Mouse (Mus musculus): ENCODE data around the gene Rora.

DNA sequence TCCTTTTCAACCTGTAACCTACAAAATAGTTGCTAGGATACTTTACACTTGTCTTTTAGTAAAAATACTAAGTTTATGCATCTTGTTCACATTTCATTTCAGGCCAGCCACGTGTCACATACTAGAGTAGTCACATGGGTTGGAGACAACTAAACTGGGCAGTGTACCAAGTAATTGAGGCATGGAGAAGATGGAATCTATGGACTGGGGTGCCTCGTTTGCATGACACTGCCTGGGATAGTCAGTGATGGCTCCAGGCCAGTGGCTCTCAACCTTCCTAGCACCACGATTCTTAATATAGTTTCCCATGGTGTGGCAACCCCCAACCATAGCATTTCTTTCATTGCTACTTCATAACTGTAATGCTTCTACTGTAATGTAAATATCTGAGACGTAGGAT is 198.6 kb downstream of the Rora start:
- TF ChIP-seq CTCF (IDR thresholded peaks at IDR 0.05; ENCODE audit: control insufficient read depth, insufficient read depth, low read length) (no peak), POLR2A (IDR thresholded peaks at IDR 0.05; ENCODE audit: borderline replicate concordance, control insufficient read depth, low read depth, low read length) (no peak)
